Mouse (Mus musculus) heart, postnatal 4 days (tissue): ENCODE data around the gene Asb8. TPM values are rescaled to one million over a fixed set of nuclear protein-coding genes. Genes with fewer than 3 reads are reported as not detected.

ENCODE experiments used
- DNase-seq: peaks from one replicate; pipeline ENCODE4 v3.0.0; 2021
- total RNA-seq, 2 experiments: library from RNA; stranded (reverse); gene quantifications; 2 replicates each; pipeline ENCODE4 v1.2.3; 2021

The Asb8 gene
- 100 to 1,000 TPM in 1 of 2 experiments, 10 to 100 TPM in 1; 97.9 to 103 TPM for total RNA-seq

GRCm38 (mm10) chr15:98165525-98165924 is at the start of gene Asb8:
Gene Asb8, minus strand, starts transcription at chr15:98165625.
- DNase-seq, result no peak

GRCm38 (mm10) chr15:98214130-98214529 is 48.7 kb upstream of the Asb8 start:
- DNase-seq, result no peak

- no peak for DNase-seq
These were observed 48.0 kb upstream of the Asb8 start for GRCm38 (mm10) chr15:98213336-98213870.

- no peak for DNase-seq
These were observed 44.3 kb upstream of the Asb8 start for GRCm38 (mm10) chr15:98209676-98210075.

- DNase-seq, result no peak
These were observed 30.0 kb upstream of the Asb8 start, which contains the start of gene Olfr288 for GRCm38 (mm10) chr15:98195442-98195841. Gene Olfr288, minus strand, starts transcription at chr15:98195542.

- no peak for DNase-seq
These were observed 19.0 kb upstream of the Asb8 start for GRCm38 (mm10) chr15:98184456-98184855.

- peak; percentile 12 for DNase-seq
These were observed 16.6 kb upstream of the Asb8 start for GRCm38 (mm10) chr15:98181856-98182570.

- peak; percentile 96 for DNase-seq
These were observed 15.8 kb upstream of the Asb8 start for GRCm38 (mm10) chr15:98181132-98181711.

- DNase-seq, result no peak
These were observed 15.2 kb upstream of the Asb8 start for GRCm38 (mm10) chr15:98180567-98181131.

GRCm38 (mm10) chr15:98177320-98177719 is 11.9 kb upstream of the Asb8 start:
- DNase-seq, result no peak

GRCm38 (mm10) chr15:98173821-98174220 is 8.4 kb upstream of the Asb8 start:
- peak; percentile 27 for DNase-seq

GRCm38 (mm10) chr15:98172113-98172512 is 6.7 kb upstream of the Asb8 start:
- no peak for DNase-seq

- DNase-seq, result no peak
These were observed 5.5 kb upstream of the Asb8 start for GRCm38 (mm10) chr15:98170917-98171316.

- peak; percentile 34 for DNase-seq
These were observed 4.9 kb upstream of the Asb8 start for GRCm38 (mm10) chr15:98170365-98170764.

GRCm38 (mm10) chr15:98168622-98169004 is 3.2 kb upstream of the Asb8 start:
- no peak for DNase-seq

- DNase-seq, result peak; percentile 72
These were observed 2.5 kb upstream of the Asb8 start for GRCm38 (mm10) chr15:98167645-98168621.

- no peak for DNase-seq
These were observed 1.7 kb upstream of the Asb8 start, which contains the start of gene Ccdc184 for GRCm38 (mm10) chr15:98166963-98167644. Gene Ccdc184, plus strand, starts transcription at chr15:98167158.

- DNase-seq, result no peak
These were observed 2.9 kb downstream of the Asb8 start for GRCm38 (mm10) chr15:98162561-98162960.

GRCm38 (mm10) chr15:98161026-98161805 is 4.2 kb downstream of the Asb8 start:
- DNase-seq, result no peak

GRCm38 (mm10) chr15:98157253-98157652 is 8.2 kb downstream of the Asb8 start:
- DNase-seq, result no peak

GRCm38 (mm10) chr15:98155944-98156343 is 9.5 kb downstream of the Asb8 start:
- no peak for DNase-seq
